Mouse (Mus musculus) liver, postnatal 0 days (tissue): ENCODE measurements at regions not wholly inside any gene's neighbourhood (a gene's known extent, or its start where the extent isn't known, plus 50 kb on each side); places are given as distances from the start of the nearest gene placed in this dataset.

Source experiments
- CTCF ChIP-seq: sonication (generic); IDR thresholded peaks from 2 replicates; pipeline ENCODE4 v1.5.1; 2016; ENCODE audit warnings: antibody characterized with exemption, low read depth
- EP300 ChIP-seq: IDR thresholded peaks from 2 replicates; pipeline ENCODE4 v1.6.1; 2016; ENCODE audit warnings: antibody characterized with exemption, low read depth, mild to moderate bottlenecking

DNA sequence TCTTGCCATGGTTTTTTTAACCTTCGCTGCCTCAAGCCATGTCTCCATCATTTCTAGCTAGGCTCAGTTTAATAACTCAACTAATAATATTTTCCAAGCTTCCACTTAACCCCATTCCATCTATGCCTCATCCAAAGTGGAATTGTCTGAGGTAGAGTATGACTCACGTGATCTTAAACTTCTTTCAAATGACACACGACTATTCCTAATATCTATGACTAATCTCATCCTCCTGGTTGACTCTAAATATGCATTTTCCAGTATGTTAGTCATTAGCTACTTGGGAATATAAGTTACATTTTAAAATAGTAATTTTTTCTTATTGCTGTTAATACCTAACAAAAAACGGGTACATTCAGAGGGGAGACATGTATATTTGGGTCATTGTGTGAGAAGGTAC is 524.8 kb upstream of the Pappa start:
- TF ChIP-seq CTCF (no peak), EP300 (no peak)
